Mouse (Mus musculus) embryonic facial prominence, embryonic 11.5 days (tissue): Measurements from ENCODE around the gene Smim23. TPM values are rescaled to one million over a fixed set of nuclear protein-coding genes. Genes with fewer than 3 reads are reported as not detected.
A peak's percentile ranks its signal among the peaks of the same experiment; 100 is the strongest.

ENCODE experiments used
- ATAC-seq: fragments of 200-750 bp; cut with Nextera tagmentation; replicated peaks from 2 replicates; pipeline ENCODE4 v1.8.0; 2017; ENCODE audit warnings: low read depth; ENCODE audit not compliant: insufficient number of reproducible peaks, low FRiP score, low TSS enrichment
- DNase-seq: peaks from one replicate; pipeline ENCODE4 v3.0.0-alpha.2; 2015; ENCODE audit warnings: low spot score
- H3K27ac ChIP-seq: fragments of 300-500 bp; sonication (generic); replicated peaks from 2 replicates; pipeline ENCODE4 v1.5.1; 2014; ENCODE audit warnings: mild to moderate bottlenecking, low read depth, low read length, control low read depth
- H3K27me3 ChIP-seq: fragments of 300-500 bp; sonication (generic); 2 replicates; pipeline ENCODE4 v1.6.1; 2014; ENCODE audit warnings: mild to moderate bottlenecking, low read length, moderate library complexity, mixed read lengths; ENCODE audit not compliant: control insufficient read depth, insufficient read depth
- H3K36me3 ChIP-seq: fragments of 300-500 bp; sonication (generic); replicated peaks from 2 replicates; pipeline ENCODE4 v1.6.1; 2014; ENCODE audit warnings: low read depth, mild to moderate bottlenecking, low read length, moderate library complexity, mixed read lengths; ENCODE audit not compliant: control insufficient read depth, insufficient read depth
- H3K4me1 ChIP-seq: fragments of 300-500 bp; sonication (generic); 2 replicates; pipeline ENCODE4 v1.6.1; 2014; ENCODE audit warnings: low read length, mixed read lengths; ENCODE audit not compliant: control insufficient read depth, insufficient read depth
- H3K4me2 ChIP-seq: fragments of 300-500 bp; sonication (generic); 2 replicates; pipeline ENCODE4 v1.6.1; 2014; ENCODE audit warnings: low read depth, mild to moderate bottlenecking, control low read depth, low read length, moderate library complexity
- H3K4me3 ChIP-seq: fragments of 300-500 bp; sonication (generic); 2 replicates; pipeline ENCODE4 v1.5.1; 2014; ENCODE audit warnings: low read depth, low read length, control low read depth
- H3K9ac ChIP-seq: fragments of 300-500 bp; sonication (generic); replicated peaks from 2 replicates; pipeline ENCODE4 v1.6.1; 2014; ENCODE audit warnings: mild to moderate bottlenecking, control low read depth, low read length
- H3K9me3 ChIP-seq: fragments of 300-500 bp; sonication (generic); replicated peaks from 2 replicates; pipeline ENCODE4 v1.6.1; 2016; ENCODE audit warnings: mild to moderate bottlenecking, low read length, inconsistent platforms, mixed read lengths; ENCODE audit not compliant: control insufficient read depth
- WGBS: fragments of 180-500 bp; shearing (Covaris S2); extraction: QIAGEN DNeasy Blood & Tissue Kit; methylation state at CpG from one replicate; pipeline ENCODE4 v1.1.7; 2014; 5-methylcytosine and 5-hydroxymethylcytosine counted together
- polyA plus RNA-seq: library from polyadenylated mRNA; unstranded; fragments of >200 nt; fragmentation: Nextera tagmentation; extraction: Ambion mirVana; gene quantifications from 2 replicates; pipeline ENCODE4 v1.2.1, GENCODE M21; 2014

Gene Smim23
- not detected in 2 replicates for polyA plus RNA-seq

DNA sequence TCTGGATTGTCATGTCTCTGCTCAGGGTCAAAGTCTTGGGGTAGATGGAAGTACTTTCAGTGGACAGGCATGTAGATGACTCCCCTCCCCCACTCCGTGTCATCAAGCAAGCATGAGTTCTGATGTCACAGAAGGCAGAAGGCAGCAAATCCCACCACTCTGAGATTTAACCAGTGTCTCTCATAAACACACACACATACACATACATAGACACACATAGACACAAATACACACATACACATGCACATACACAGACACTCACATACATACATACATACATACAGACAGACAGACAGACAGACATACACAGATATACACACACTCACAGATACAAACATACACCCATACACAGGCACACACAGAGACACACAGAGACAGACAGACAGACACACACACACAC, at the start of gene Smim23:
Smim23 (minus strand) TSS at position 101 of the 400 bp plus-strand sequence.
- H3K36me3 ChIP-seq = no peaks in the 10 kb centered on the region
- H3K9ac ChIP-seq = no peak within 1 kb of the TSS
- DNase-seq (no peak), ATAC-seq (no peak)
- H3K9me3 ChIP-seq = no peaks in the 10 kb centered on the region
- H3K4me2 ChIP-seq = no peak within 1 kb of the TSS
- no peak within 1 kb of the TSS for H3K4me3 ChIP-seq
- H3K27ac ChIP-seq = no peak within 1 kb of the TSS
- no peaks in the 10 kb centered on the region for H3K27me3 ChIP-seq
- 78% methylated on average over 1 of the region's 1 CpGs for WGBS
- no peaks in the 10 kb centered on the region for H3K4me1 ChIP-seq

GRCm38 (mm10) chr11:32868619-32869383, 44.4 kb upstream of the Smim23 start:
- DNase-seq (no peak), ATAC-seq (no peak)
- WGBS = 81% methylated on average over 10 of the region's 10 CpGs
- H3K4me3 ChIP-seq = no peak overlapping the region
- no peaks in the 10 kb centered on the region for H3K9me3 ChIP-seq
- no peak overlapping the region for H3K9ac ChIP-seq
- no peaks in the 10 kb centered on the region for H3K36me3 ChIP-seq
- no peaks in the 10 kb centered on the region for H3K27me3 ChIP-seq
- H3K4me1 ChIP-seq = no peaks in the 10 kb centered on the region
- no peak overlapping the region for H3K4me2 ChIP-seq
- H3K27ac ChIP-seq = no peak overlapping the region

GRCm38 (mm10) chr11:32864615-32865014, 40.2 kb upstream of the Smim23 start:
- ATAC-seq = no peak
- no peaks in the 10 kb centered on the region for H3K9me3 ChIP-seq

GRCm38 (mm10) chr11:32857418-32857879, 33.0 kb upstream of the Smim23 start:
- no peak overlapping the region for H3K4me2 ChIP-seq
- no peaks in the 10 kb centered on the region for H3K27me3 ChIP-seq
- no peak overlapping the region for H3K27ac ChIP-seq
- 36% methylated on average over 8 of the region's 8 CpGs for WGBS
- no peaks in the 10 kb centered on the region for H3K36me3 ChIP-seq
- ATAC-seq (peak; percentile 65; the same call in 1 of the 2 replicates), DNase-seq (peak; percentile 53)
- peaks cover 2% of the 10 kb centered on the region; the same call in 1 of the 2 replicates for H3K4me1 ChIP-seq
- no peak overlapping the region for H3K4me3 ChIP-seq
- no peaks in the 10 kb centered on the region for H3K9me3 ChIP-seq
- H3K9ac ChIP-seq = no peak overlapping the region

More at GRCm38 (mm10) chr11:32864615-32865014, 40.2 kb upstream of the Smim23 start:
- no peak overlapping the region for H3K4me2 ChIP-seq
- no peak overlapping the region for H3K27ac ChIP-seq
- no peaks in the 10 kb centered on the region for H3K36me3 ChIP-seq
- no peaks in the 10 kb centered on the region for H3K4me1 ChIP-seq
- no peaks in the 10 kb centered on the region for H3K27me3 ChIP-seq
- 90% methylated on average over 5 of the region's 5 CpGs for WGBS
- no peak for DNase-seq
- no peak overlapping the region for H3K4me3 ChIP-seq
- no peak overlapping the region for H3K9ac ChIP-seq

DNA sequence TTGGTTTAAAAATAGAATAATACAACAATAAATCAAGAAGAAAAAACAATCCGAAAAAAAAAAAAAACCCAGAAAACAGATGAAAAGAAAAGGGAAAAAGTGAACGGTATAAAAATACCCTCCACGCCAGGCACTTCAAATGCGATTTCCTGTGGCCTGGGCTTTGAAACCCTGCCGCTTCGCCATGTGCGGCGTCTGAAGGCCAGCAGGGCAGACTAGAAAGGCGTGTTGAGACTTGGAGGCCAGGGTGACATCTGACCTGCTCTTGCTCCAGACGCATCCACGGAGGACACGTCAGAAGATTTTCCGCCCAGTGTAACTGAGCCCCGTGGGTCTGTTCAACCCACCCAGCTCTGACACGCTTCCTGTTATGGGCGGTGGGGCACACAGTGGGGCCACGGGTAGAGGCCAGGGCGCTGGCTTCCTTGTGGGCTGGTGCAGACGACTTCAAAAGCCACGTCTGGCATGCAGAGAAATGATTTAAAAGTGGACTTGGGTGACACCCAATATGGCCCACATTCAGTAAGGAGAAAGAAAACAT, 22.3 kb upstream of the Smim23 start:
- Histone ChIP-seq H3K9me3 (no peaks in the 10 kb centered on the region), H3K27me3 (no peaks in the 10 kb centered on the region; the same call in 1 of the 2 replicates), H3K4me1 (no peaks in the 10 kb centered on the region), H3K36me3 (no peaks in the 10 kb centered on the region), H3K9ac (no peak overlapping the region), H3K4me2 (no peak overlapping the region), H3K27ac (no peak overlapping the region), H3K4me3 (no peak overlapping the region)
- 0 out of 2 replicates have a peak, but pooled peaks have one; percentile 18 for ATAC-seq
- WGBS = 46% methylated on average over 20 of the region's 20 CpGs
- peak; percentile 14 for DNase-seq

- Histone ChIP-seq H3K27ac (no peak overlapping the region), H3K4me2 (no peak overlapping the region), H3K4me3 (no peak overlapping the region), H3K4me1 (no peaks in the 10 kb centered on the region; the same call in 1 of the 2 replicates), H3K36me3 (no peaks in the 10 kb centered on the region), H3K9ac (no peak overlapping the region), H3K9me3 (no peaks in the 10 kb centered on the region), H3K27me3 (no peaks in the 10 kb centered on the region)
- WGBS = 90% methylated on average over 5 of the region's 5 CpGs
- no peak for DNase-seq
- ATAC-seq = no peak
Observed at GRCm38 (mm10) chr11:32841169-32841568, 16.8 kb upstream of the Smim23 start.

DNA sequence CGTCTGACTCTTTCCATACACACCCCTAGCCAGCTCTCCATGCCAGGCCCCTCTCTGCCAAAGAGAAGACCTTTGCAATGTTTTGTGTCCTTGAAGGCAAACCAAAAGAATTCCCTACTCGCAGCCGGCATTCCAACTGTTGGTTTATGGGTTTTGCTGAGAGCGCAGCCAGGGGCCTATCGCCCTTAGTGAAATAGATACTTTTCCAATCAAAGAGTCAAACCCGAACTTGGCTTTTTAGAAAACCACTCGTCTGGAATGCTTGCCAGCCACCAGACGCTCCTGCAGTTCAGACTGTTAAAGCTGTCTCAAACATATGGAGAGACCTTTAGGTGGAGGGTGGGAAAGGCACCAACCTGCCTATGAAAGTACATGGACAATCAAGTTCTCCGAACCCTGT, 15.9 kb upstream of the Smim23 start:
- WGBS = 71% methylated on average over 9 of the region's 9 CpGs
- no peak for DNase-seq

GRCm38 (mm10) chr11:32835022-32835421, 10.6 kb upstream of the Smim23 start:
- 25% methylated on average over 8 of the region's 8 CpGs for WGBS
- Histone ChIP-seq H3K4me1 (no peaks in the 10 kb centered on the region; the same call in 1 of the 2 replicates), H3K9me3 (no peaks in the 10 kb centered on the region), H3K36me3 (no peaks in the 10 kb centered on the region), H3K4me3 (no peak overlapping the region), H3K4me2 (no peak overlapping the region), H3K27me3 (no peaks in the 10 kb centered on the region), H3K9ac (no peak overlapping the region), H3K27ac (no peak overlapping the region)
- ATAC-seq (no peak), DNase-seq (no peak)

More for the DNA sequence above, 15.9 kb upstream of the Smim23 start:
- Histone ChIP-seq H3K27ac (no peak overlapping the region), H3K4me3 (no peak overlapping the region), H3K9me3 (no peaks in the 10 kb centered on the region), H3K36me3 (no peaks in the 10 kb centered on the region), H3K4me1 (no peaks in the 10 kb centered on the region; the same call in 1 of the 2 replicates), H3K9ac (no peak overlapping the region), H3K4me2 (no peak overlapping the region), H3K27me3 (no peaks in the 10 kb centered on the region)
- no peak for ATAC-seq
